Mouse (Mus musculus) thymus, postnatal 36 days (tissue): ENCODE results near the gene Clic1.

Experiments used
- DNase-seq, 2 experiments: peaks; one replicate each; pipeline ENCODE4 v3.0.0; 2022; ENCODE audit warnings: mixed read lengths in 2 of 2

The Clic1 gene

GRCm38 (mm10) chr17:35045807-35046680 is 3.7 kb upstream of the Clic1 start:
- DNase-seq: no peak

- peak; percentile 97 to 98 for DNase-seq
These were observed 2.9 kb upstream of the Clic1 start, which contains the start of gene Msh5 for GRCm38 (mm10) chr17:35046681-35047455. Gene Msh5 (minus strand): TSS chr17:35046745.

DNA sequence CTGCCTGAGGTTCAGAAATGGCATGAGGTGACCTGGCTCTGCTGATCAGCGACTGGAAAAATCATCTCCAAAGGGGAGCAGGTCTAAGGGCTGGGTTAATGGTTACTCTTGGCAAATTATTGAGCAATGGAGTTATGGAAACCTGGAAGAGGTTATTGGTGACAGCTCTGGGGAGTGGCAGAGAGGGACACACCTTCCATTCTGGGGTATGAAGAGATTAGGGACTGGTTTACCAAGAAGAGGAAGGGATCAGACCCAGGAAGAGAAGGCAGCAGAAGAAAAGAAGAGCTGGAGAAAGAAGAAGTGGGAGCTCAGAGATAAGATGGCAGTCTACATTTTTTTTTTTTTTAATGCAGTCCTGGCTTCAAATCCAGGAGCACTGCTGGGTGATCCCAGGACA is 2.1 kb upstream of the Clic1 start:
- DNase-seq: no peak

- DNase-seq: peak; percentile 30 to 55
These were observed 1.4 kb upstream of the Clic1 start for GRCm38 (mm10) chr17:35048149-35048931.

GRCm38 (mm10) chr17:35048932-35049440 is 780 bp upstream of the Clic1 start:
- no peak for DNase-seq

DNA sequence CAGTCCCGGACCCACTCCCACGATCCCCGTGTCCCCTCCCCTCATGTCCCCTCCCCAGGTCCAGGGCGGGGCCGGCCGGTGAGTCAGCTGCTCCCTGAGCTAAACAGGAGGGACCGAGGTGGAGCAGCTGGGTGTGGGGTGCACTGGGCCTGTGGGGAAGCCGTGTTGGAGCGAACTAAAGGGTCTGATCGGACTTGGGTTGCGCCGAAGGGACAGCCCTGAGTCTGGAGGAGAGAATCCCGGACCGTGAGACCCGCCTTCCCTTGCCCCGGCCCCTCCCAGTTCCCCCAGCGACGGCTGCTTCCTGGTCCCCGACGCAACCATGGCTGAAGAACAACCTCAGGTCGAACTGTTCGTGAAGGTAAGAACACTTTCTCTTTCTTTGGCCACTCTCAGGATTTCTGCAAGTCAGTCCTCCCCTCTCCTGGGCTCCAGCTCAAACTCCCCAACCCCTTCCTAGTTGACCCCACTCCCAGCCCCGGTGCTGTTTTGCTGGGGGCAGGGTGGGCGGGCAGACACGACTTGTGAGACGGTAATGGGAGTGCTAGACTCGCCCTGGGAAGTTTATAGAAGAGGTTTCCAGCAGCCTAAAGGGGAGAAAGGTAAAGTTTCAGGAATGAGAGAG is 472 bp downstream of the Clic1 start:
- peak; percentile 85 to 86 for DNase-seq

DNA sequence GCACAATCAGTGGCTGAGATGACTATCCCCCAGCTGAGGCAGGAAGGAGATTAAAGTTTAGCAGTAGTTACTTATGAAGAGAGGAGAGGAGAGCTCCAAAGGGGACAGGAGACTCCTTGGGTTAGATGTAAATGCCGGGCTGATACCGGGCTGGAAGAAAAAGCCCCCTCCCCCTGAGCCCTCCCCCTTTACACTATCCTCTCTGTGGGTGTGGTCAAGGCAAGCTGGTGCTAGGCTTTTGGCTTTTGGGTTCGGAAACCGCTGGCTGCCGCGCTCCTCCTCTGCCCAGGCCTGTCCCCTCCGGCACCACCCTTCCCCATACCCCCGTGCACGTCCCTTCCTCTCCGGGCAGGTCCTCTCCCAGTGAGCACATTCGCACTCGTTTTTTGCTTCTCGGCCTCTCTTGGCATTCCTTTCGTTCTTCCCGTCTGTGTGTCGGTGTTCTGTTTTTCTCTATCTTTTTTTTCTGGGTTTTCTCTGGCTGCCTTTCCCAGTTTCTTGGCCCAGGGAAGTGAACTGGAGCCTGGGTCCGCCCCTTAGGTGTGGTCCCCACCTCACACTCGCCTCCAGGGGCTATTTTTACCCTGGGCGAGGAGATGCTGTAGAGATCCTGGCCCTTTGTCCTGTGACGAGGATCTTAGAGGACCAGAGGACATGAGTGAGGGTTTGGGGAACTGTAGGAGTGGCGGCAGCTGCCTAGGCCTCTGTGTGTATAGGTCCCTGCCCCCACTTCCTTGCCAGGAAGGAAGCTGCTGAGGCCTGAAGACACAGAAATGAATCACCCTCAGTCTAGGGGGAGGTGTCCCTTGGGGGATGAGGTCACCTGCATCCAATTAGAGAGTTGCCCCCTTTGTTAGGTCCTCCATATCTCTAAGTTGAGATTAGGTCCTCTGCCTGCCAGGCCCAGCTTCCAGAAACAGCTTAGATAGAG is 1.7 kb downstream of the Clic1 start:
- peak; percentile 67 to 82 for DNase-seq

GRCm38 (mm10) chr17:35052271-35052798 is 2.6 kb downstream of the Clic1 start:
- DNase-seq: no peak

- DNase-seq: no peak
These were observed 6.1 kb downstream of the Clic1 start for GRCm38 (mm10) chr17:35055691-35056495.

GRCm38 (mm10) chr17:35057090-35057489 is 7.3 kb downstream of the Clic1 start:
- no peak for DNase-seq

DNA sequence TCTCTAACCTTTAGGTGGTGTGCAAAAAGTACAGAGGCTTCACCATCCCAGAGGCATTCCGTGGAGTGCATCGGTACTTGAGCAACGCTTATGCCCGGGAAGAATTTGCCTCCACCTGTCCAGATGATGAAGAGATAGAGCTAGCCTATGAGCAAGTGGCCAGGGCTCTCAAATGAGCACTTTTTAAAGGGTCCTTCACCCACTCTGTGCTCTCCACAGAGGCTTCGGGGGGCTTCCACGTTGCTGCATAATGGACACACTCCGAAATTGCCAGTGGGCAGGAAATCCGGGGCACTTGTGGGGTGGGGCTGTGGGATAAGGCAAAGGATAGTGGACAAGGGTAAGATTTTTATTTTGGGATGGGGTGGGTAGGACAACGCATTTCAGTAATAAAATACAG is 8.6 kb downstream of the Clic1 start:
- peak in 1 of 2 experiments; percentile 32 for DNase-seq

DNA sequence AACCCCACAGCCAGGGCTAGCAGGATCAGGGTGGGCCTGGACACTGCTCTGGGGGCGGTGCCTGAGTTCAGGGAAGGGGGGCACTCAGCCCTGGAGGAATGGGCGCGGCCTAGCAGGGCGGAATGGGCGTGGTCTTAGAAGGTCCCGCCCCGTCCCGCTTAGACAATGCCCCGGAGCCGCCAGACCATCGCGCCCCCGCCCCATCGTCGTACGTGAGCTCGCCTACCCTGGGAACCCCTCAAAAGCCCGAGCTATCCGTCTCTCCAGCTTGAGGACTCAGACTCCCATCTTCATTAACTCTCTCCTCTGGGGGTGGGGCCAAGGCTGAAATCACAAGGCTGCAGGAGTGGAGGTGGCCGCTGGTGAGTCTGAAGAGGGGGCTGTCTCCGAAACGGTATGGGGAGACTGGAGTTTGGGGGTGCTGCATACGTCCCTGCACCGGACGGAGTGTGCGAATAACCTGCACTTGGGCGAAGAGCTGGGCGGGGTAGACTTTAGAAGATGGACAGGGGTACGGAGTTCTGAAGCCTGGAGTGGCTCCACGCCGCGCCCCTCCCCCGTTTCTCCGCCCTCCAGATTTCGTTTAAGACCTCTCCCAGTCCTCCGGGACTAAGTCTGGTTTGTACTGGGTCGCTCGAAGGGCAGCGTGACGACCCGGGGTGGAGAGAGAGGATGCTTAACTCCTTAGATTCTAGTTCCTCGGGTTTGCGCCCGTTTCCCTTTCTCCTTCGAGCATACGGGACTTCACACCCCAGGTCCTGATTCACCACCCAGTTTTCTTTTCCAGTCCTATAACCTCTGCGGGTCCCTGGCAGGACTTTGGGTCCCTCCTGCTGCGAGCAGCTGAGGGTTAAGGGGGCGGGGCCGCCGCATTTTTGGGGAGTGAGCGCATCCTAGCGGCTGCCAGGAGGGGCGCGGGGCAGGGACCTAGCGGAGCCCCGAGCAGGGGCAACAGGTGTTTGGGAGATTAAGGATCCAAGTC is 9.4 kb downstream of the Clic1 start, which contains the start of gene Ddah2:
Gene Ddah2, plus strand, starts transcription at position 125 of the 982 bp plus-strand sequence.
- peak; percentile 90 to 92 for DNase-seq

- DNase-seq: peak in 1 of 2 experiments; percentile 52
These were observed 10.3 kb downstream of the Clic1 start for GRCm38 (mm10) chr17:35060071-35060470.

DNA sequence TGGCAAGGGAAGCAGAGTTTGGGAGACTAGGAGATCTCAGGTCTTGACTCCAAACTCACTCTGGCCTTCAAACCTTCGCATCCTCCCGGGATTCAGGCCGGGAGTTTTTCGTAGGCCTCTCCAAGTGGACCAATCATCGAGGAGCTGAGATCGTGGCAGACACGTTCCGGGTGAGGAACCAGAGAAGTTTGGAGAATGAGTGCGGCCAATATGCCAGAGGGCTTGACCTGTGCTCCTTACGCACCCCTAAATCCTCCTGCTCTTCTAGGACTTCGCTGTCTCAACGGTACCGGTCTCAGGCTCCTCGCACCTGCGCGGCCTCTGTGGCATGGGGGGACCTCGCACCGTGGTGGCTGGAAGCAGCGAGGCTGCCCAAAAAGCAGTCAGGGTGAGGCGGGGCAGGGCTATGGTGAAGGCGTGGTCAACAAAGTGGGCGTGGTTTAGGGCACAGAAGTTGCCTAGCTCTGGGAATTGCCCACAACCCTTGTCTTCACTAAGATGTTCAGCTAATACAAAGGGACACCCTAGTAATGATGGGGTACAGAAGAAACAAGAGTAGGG is 11.1 kb downstream of the Clic1 start:
- peak in 1 of 2 experiments; percentile 39 for DNase-seq

- DNase-seq: no peak
These were observed 11.5 kb downstream of the Clic1 start for GRCm38 (mm10) chr17:35061299-35061698.

DNA sequence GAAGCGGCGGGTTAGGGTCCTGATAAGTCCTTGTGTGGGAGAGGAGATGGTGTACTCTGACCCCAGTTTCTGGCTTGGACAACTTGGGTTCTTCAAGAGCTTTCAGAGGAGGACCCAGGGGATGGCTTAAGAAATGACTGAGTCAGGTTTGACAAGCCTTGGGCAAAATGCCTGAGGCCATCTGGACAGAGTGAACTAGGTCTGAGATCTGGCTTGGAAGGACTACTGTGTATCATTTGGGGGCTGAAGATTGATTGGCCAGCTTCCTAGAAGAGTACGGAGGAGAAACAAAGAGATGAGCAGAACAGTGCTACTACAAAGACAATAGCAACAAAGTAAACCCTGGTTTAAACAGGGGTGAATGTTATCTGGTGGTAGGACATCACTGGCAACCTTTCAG is 13.7 kb downstream of the Clic1 start:
- no peak for DNase-seq

GRCm38 (mm10) chr17:35064378-35064877 is 14.7 kb downstream of the Clic1 start:
- no peak for DNase-seq
